Mouse (Mus musculus) T-helper 17 cell (primary cell): ENCODE results near the gene Erich6b.

ENCODE experiments used
- in situ Hi-C, 2 experiments: fragments of 300-600 bp; cut with MboI, MseI; formaldehyde crosslinking; loops; 1 replicate in 1 of 2; 2 replicates in 1 of 2; pipeline ENCODE4 v1.15.1; 2025; ENCODE audit warnings: high pct_unique_total_duplicates in 2 of 2

Erich6b gene

GRCm38 (mm10) chr14:75642080-75642479 is at the start of gene Erich6b:
Gene Erich6b (plus strand): TSS chr14:75642259.
- in situ Hi-C loops, result loop anchor here in 1 of 2 experiments (10.0 kb wide), 2 partner anchors 237 to 407 kb away; no protein-coding TSS in a partner anchor

GRCm38 (mm10) chr14:75592978-75593377 is 49.1 kb upstream of the Erich6b start, which contains the start of gene Spert:
Gene Spert (minus strand): TSS chr14:75593116.
- in situ Hi-C loops, result no loop called here

GRCm38 (mm10) chr14:75609176-75609575 is 32.9 kb upstream of the Erich6b start:
- in situ Hi-C loops, result no loop called here

- in situ Hi-C loops, result no loop called here
Measured at GRCm38 (mm10) chr14:75616375-75616774, 25.7 kb upstream of the Erich6b start.

GRCm38 (mm10) chr14:75622984-75623383 is 19.1 kb upstream of the Erich6b start:
- in situ Hi-C loops, result no loop called here

GRCm38 (mm10) chr14:75628870-75629269 is 13.2 kb upstream of the Erich6b start:
- in situ Hi-C loops, result no loop called here

GRCm38 (mm10) chr14:75635350-75635749 is 6.7 kb upstream of the Erich6b start:
- in situ Hi-C loops, result no loop called here

GRCm38 (mm10) chr14:75636107-75636506 is 6.0 kb upstream of the Erich6b start:
- in situ Hi-C loops, result no loop called here

GRCm38 (mm10) chr14:75637641-75638040 is 4.4 kb upstream of the Erich6b start:
- in situ Hi-C loops, result no loop called here

GRCm38 (mm10) chr14:75640846-75641245 is 1.2 kb upstream of the Erich6b start:
- in situ Hi-C loops, result loop anchor here in 1 of 2 experiments (10.0 kb wide), 2 partner anchors 236 to 406 kb away; no protein-coding TSS in a partner anchor

- in situ Hi-C loops, result loop anchor here in 1 of 2 experiments (10.0 kb wide), 2 partner anchors 237 to 407 kb away; no protein-coding TSS in a partner anchor
Measured at GRCm38 (mm10) chr14:75641369-75641768, 690 bp upstream of the Erich6b start.

- in situ Hi-C loops, result loop anchor here in 1 of 2 experiments (10.0 kb wide), 2 partner anchors 241 to 411 kb away; no protein-coding TSS in a partner anchor
Measured at GRCm38 (mm10) chr14:75645461-75645860, 3.4 kb downstream of the Erich6b start.

GRCm38 (mm10) chr14:75646060-75646459 is 4.0 kb downstream of the Erich6b start:
- in situ Hi-C loops, result loop anchor here in 1 of 2 experiments (10.0 kb wide), 2 partner anchors 241 to 411 kb away; no protein-coding TSS in a partner anchor

GRCm38 (mm10) chr14:75646968-75647829 is 5.1 kb downstream of the Erich6b start:
- in situ Hi-C loops, result loop anchor here in 1 of 2 experiments (10.0 kb wide), 2 partner anchors 242 to 412 kb away; no protein-coding TSS in a partner anchor

GRCm38 (mm10) chr14:75660936-75661335 is 18.9 kb downstream of the Erich6b start:
- in situ Hi-C loops, result no loop called here

GRCm38 (mm10) chr14:75661548-75661947 is 19.5 kb downstream of the Erich6b start:
- in situ Hi-C loops, result no loop called here

GRCm38 (mm10) chr14:75665430-75666180 is 23.5 kb downstream of the Erich6b start:
- in situ Hi-C loops, result no loop called here

- in situ Hi-C loops, result no loop called here
Measured at GRCm38 (mm10) chr14:75669085-75669645, 27.1 kb downstream of the Erich6b start.

- in situ Hi-C loops, result no loop called here
Measured at GRCm38 (mm10) chr14:75676316-75676715, 34.3 kb downstream of the Erich6b start.

- in situ Hi-C loops, result no loop called here
Measured at GRCm38 (mm10) chr14:75690428-75690827, 48.4 kb downstream of the Erich6b start.

- in situ Hi-C loops, result no loop called here
Measured at GRCm38 (mm10) chr14:75696096-75696495, 54.0 kb downstream of the Erich6b start.
